Mouse (Mus musculus): ENCODE data around the gene St7. TPM values are rescaled to one million over a fixed set of nuclear protein-coding genes. Genes with fewer than 3 reads are reported as not detected.

Gene St7
- total RNA-seq, 2 experiments from 2014 or later = 18.3 to 28.9 TPM

DNA sequence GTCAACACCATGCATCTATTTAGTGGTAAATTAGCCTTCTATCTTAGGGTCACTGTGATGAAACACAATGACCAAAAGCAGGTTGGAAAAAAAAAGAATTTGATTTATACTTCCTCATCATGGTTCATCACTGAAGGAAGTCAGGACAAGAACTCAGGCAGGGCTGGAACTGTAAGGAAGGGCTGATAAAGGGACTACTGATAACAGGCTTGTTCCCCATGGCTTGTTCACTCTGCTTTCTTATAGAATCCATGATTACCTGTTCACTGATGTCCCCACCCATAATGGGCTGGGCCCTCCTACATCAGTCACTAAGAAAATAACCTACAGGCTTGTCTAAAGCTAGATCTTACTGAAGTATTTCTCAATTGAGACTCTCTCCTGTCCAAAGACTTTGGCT is 190.2 kb downstream of the St7 start:
- no peak for DNase-seq (ENCODE audit: low spot score in 2 of 2)

GRCm38 (mm10) chr6:17887765-17888164 is 195.0 kb downstream of the St7 start:
- DNase-seq (ENCODE audit: low spot score in 2 of 2) = no peak

DNA sequence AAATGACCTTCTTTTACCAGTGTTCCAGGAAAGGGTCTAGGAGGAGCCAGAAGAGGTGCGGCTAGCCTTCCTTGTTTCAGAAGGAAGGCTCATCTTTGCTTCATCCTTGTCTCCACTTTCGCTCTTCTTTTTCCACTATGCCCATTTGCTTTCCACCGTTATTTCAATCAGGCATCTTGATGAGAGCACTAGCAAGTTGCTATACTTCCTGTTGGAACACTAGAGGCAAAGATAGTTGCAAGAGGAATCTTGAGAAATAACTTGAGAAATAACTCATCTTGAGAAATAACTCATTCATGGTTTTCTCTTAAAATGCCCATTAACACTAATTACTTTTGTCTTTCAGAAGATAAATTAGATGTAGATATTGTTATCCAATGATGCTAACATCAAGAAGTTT is 202.8 kb downstream of the St7 start:
- no peak for DNase-seq (ENCODE audit: low spot score in 2 of 2)

DNA sequence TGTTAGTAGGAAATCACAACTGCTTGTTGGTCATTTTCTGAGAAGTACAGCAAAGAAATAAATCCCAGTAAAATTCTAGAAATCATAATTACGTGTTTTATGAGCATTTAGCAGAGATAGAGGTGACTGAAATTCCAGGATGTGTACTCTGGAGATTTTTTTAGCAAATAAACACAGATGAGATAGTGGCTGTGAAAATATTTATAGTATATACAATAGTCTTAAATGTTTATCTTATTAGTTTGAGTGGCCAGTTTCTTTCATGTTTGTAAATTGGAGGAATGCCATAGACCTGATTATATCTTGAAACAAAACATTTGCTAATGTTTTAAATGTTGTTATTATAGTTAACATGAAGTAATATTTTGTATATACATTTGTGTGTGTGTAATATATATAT is 205.8 kb downstream of the St7 start:
- no peak for DNase-seq (ENCODE audit: low spot score in 2 of 2)

DNA sequence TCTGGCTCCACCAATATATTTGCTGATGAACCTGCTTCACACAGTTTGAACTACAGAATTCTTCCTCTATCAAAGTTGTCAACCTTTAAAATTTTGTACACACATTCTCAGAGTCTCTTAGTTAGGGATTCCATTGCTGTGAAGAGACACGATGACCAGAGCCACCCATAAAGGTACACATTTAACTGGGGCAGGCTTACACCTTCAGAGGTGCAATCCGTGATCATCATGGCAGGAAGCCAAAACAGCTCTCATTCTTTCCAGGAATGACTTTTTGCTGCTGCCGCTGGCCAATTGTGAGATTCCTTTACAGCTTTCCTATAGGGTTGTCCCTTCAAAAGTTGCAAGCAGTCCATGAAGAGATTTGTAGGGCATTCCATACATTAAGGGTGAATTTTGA is 210.6 kb downstream of the St7 start:
- no peak for DNase-seq (ENCODE audit: low spot score in 2 of 2)

- no peak for DNase-seq (ENCODE audit: low spot score in 2 of 2)
Observed at GRCm38 (mm10) chr6:17905776-17906175, 213.0 kb downstream of the St7 start.

DNA sequence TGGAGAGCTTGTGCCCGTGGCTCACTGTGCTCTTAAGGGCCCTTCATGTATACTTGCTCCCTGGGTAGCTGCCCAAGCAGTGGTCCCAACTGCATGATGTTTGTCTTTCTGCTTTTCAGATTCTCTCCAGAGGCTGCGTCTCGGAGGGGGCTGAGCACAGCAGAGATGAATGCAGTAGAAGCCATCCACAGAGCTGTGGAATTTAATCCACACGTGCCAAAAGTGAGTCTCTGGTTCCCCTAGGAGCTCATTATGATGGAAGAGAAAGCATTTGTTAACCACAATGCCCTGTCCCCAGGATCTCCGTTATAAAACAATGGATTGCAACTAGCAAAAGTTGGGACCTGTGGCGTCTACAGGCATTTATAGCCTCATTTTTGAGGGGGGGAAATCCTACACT is 213.6 kb downstream of the St7 start:
- DNase-seq (ENCODE audit: low spot score in 2 of 2) = no peak

DNA sequence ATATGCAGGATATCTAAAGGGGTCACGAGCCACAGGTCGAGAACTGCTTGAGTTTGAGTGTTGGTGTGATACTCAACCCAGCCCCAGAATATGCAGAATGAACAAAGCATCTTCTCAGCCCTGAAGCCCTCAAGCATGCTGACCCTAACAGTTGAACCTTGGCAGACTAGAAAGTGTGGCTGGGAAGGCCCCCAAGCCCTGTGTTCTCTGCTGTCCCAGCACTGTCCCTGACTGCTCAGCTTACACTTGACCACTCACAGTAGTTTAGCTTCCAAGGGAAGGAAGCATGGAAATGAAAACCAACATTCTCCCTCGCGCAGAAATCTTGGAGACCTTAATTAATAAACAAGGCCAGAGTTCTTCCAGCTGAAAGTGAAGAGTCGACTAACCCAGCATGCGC is 219.6 kb downstream of the St7 start:
- DNase-seq (ENCODE audit: low spot score in 2 of 2) = no peak

DNA sequence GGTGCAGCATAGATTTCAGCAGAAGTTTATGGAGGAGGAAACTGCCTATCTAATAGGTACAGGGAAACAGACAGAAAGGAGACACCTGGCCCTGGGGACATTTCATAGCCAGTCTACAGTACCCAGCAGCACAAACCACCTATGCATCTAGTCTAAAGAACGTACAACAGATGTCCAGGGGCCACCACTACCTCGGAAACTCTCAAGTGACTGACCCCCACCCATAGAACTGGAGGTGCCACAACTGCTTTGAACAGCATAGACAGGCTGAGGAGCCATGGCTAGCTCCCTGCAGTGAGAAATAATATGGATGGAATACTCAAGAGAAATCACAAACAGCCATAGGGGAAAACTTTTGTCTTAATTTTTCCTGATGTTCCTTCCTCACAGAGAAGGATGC is 220.1 kb downstream of the St7 start:
- no peak for DNase-seq (ENCODE audit: low spot score in 2 of 2)

- no peak for DNase-seq (ENCODE audit: low spot score in 2 of 2)
Observed at GRCm38 (mm10) chr6:17913315-17913714, 220.6 kb downstream of the St7 start.

- DNase-seq (ENCODE audit: low spot score in 2 of 2) = no peak
Observed at GRCm38 (mm10) chr6:17914300-17914699, 221.6 kb downstream of the St7 start.

GRCm38 (mm10) chr6:17917233-17917632 is 224.5 kb downstream of the St7 start:
- no peak for DNase-seq (ENCODE audit: low spot score in 2 of 2)

DNA sequence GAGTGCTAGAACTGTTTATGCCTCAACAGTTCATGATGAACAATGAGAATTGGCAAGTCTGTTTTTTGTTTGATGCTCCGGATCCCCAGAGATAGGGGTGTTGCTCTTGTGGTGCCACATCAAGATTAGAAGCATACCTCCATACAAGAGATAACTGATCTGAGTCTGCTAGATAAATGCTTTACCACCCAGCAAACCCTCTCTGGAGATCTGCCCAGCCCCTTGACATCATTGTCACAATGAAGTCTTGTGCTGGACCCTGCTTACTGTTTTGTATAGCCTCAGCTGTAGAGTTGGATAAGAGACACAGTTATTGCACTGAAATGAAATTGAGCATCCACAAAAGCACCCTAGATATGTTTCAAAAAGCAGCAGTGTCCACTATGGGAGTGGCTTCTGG is 229.4 kb downstream of the St7 start:
- DNase-seq (ENCODE audit: low spot score in 2 of 2) = no peak

- DNase-seq (ENCODE audit: low spot score in 2 of 2) = no peak
Observed at GRCm38 (mm10) chr6:17922967-17923366, 230.2 kb downstream of the St7 start.

GRCm38 (mm10) chr6:17923370-17923769 is 230.6 kb downstream of the St7 start:
- DNase-seq (ENCODE audit: low spot score in 2 of 2) = no peak

GRCm38 (mm10) chr6:17923894-17924505 is 231.3 kb downstream of the St7 start:
- DNase-seq (ENCODE audit: low spot score in 2 of 2) = no peak

- no peak for DNase-seq (ENCODE audit: low spot score in 2 of 2)
Observed at GRCm38 (mm10) chr6:17925267-17925666, 232.5 kb downstream of the St7 start.

- no peak for DNase-seq (ENCODE audit: low spot score in 2 of 2)
Observed at GRCm38 (mm10) chr6:17927746-17928145, 235.0 kb downstream of the St7 start.

DNA sequence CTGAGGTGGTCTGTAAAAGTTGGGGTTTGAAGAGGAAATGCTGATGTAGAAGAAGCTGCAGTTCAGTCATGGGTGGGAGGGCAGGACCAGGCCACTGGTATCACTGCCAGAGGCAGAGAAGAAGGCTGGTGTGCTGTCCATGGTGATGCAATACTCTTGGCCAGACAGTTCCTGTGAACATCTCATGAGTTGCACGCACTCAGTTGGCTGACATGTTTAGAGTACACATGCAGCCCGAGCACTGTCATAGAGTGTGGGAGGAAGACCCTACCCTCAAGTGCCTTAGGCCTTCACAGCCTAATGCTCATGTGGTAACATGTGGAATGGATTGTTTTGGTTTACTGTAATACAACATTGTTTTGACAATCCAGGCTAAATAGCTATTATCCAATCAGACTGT is 238.5 kb downstream of the St7 start:
- no peak for DNase-seq (ENCODE audit: low spot score in 2 of 2)

- DNase-seq (ENCODE audit: low spot score in 2 of 2) = no peak
Observed at GRCm38 (mm10) chr6:17931835-17932234, 239.1 kb downstream of the St7 start.

DNA sequence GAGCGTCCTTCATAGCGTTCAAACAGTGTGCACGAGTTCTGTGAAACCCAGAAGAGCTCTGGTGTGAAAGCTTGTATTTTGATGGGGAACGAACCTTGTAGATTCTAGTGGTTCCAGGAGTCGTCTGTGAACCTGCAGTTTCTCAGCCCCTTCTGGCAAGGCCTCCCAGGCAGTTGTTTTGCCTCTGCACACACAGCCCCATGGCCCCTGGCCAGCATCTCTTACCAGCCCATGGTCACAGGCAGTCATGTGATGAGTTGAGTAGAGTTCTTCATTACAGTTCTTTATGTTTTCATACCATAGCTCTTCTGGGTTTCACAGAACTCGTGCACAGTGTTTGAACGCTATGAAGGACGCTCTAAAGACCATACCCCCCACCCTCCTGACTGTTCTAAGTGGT is 240.1 kb downstream of the St7 start:
- DNase-seq (ENCODE audit: low spot score in 2 of 2) = no peak

DNA sequence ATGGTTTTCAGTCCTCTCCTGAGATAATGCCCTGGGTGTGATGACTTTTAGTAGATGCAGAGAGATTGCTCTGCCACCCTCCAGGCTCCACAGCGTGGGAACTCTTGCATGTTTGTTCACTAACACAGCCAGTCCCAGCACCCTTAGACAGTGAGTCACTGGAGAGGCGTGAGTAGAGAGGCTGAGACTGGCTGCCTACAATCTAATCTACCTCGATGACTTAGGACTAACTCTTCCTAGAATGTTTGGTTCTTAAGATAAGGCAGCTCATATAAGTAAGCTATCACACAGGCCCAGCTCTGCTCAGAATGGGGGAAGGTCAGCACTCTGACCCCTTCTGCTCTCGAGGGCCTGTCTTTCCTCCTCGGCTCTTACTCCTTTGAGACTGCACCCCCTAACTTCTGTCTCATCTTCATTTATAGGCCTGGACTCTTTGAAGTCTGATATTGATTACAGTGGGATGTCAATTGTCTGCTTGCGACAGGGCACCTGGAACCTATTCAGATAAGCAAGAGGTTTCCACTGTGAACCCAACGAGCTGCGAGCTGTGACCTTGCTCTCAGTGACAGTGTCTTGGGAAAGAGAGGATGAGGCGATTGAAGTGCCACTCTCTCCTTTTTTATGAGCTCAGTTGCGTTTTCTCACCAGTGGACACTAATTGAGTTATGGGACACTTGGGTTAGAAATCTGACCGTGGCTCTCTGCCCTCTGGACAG is 246.1 kb downstream of the St7 start:
- DNase-seq (ENCODE audit: low spot score in 2 of 2) = no peak

DNA sequence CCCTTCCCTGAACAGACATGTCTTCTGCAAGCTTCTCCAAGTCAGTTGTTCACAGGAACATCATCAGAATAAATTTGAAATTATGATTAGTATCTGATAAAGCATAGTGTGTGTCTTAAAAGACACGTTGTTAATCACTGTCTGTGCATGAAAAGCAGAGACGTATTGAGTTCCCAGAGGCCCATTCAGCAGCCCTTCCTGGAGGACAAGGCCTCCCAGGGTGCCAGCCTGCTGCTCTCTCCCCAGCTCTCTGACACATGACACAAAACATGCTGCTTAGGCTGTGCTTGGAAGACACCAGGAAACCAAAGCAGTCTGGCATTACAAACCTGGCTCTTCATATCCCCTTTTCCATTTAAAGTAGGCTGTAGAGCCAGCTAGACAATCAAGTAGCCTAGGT is 249.2 kb downstream of the St7 start:
- DNase-seq (ENCODE audit: low spot score in 2 of 2) = no peak

Data from adrenal gland, adult 18-20 months (tissue).